Mouse (Mus musculus) ES-E14 (cell line): ENCODE measurements around the gene Hspe1. TPM values are rescaled to one million over a fixed set of nuclear protein-coding genes. Genes with fewer than 3 reads are reported as not detected.

Source experiments
- DNase-seq: peaks from one replicate; pipeline ENCODE4 v3.0.0-alpha.2; 2013; ENCODE audit warnings: low read depth, low spot score
- H3K27ac ChIP-seq: 2 replicates; pipeline ENCODE4 v1.5.1; 2012; ENCODE audit warnings: low read depth, mild to moderate bottlenecking, low read length, moderate library complexity, mixed read lengths; ENCODE audit not compliant: poor library complexity, insufficient read depth, severe bottlenecking
- H3K36me3 ChIP-seq: 2 replicates; pipeline ENCODE4 v1.6.1; 2012; ENCODE audit warnings: mild to moderate bottlenecking, low read length, moderate library complexity, mixed read lengths; ENCODE audit not compliant: control insufficient read depth, poor library complexity, insufficient read depth, severe bottlenecking
- H3K4me1 ChIP-seq, 2 experiments: fragments of 150-350 bp in 1 of 2; sonication (generic) in 1 of 2; 2 replicates each; pipeline ENCODE4 v1.6.1; 2012; ENCODE audit warnings: low read length in 2 of 2, mild to moderate bottlenecking in 1 of 2, mixed read lengths in 1 of 2; ENCODE audit not compliant: control insufficient read depth in 2 of 2, insufficient read depth in 2 of 2, poor library complexity in 1 of 2
- H3K4me3 ChIP-seq, 2 experiments: fragments of 150-350 bp in 1 of 2; sonication (generic) in 1 of 2; 2 replicates each; pipeline ENCODE4 v1.5.1; 2012; ENCODE audit warnings: low read length in 2 of 2, low read depth in 1 of 2, mild to moderate bottlenecking in 1 of 2, mixed read lengths in 1 of 2; ENCODE audit not compliant: insufficient read depth in 1 of 2, poor library complexity in 1 of 2, severe bottlenecking in 1 of 2
- H3K9ac ChIP-seq: 2 replicates; pipeline ENCODE4 v1.6.1; 2012; ENCODE audit warnings: low read depth, mild to moderate bottlenecking, low read length, mixed read lengths; ENCODE audit not compliant: poor library complexity, insufficient read depth, severe bottlenecking
- H3K9me3 ChIP-seq: fragments of 150-350 bp; sonication (generic); 2 replicates; pipeline ENCODE4 v1.6.1; 2012; ENCODE audit warnings: low read depth, mild to moderate bottlenecking, low read length; ENCODE audit not compliant: control insufficient read depth, insufficient read depth
- CHD2 ChIP-seq: IDR thresholded peaks from 2 replicates; pipeline ENCODE4 v1.6.1; 2014; ENCODE audit warnings: mild to moderate bottlenecking, low read depth, low read length, inconsistent platforms
- HCFC1 ChIP-seq: IDR thresholded peaks from 2 replicates; pipeline ENCODE4 v1.6.1; 2012; ENCODE audit warnings: low read length, inconsistent platforms, borderline replicate concordance; ENCODE audit not compliant: insufficient read depth
- MAFK ChIP-seq: IDR thresholded peaks from 2 replicates; pipeline ENCODE4 v1.6.1; 2014; ENCODE audit warnings: mild to moderate bottlenecking, low read depth, low read length, inconsistent platforms; ENCODE audit not compliant: insufficient read depth
- ZC3H11A ChIP-seq: IDR thresholded peaks from 2 replicates; pipeline ENCODE4 v1.6.1; 2012; ENCODE audit warnings: low read depth, mild to moderate bottlenecking, inconsistent platforms, low read length, borderline replicate concordance
- ZNF384 ChIP-seq: IDR thresholded peaks from 2 replicates; pipeline ENCODE4 v1.6.1; 2012; ENCODE audit warnings: low read depth, low read length, inconsistent platforms
- in situ Hi-C, 2 experiments: fragments of 600-800 bp; cut with MboI; formaldehyde crosslinking; loops; one replicate each; pipeline ENCODE4 v1.15.1; 2025; ENCODE audit warnings: low sequenced_read_pairs in 2 of 2, inconsistent platforms in 1 of 2; ENCODE audit not compliant: unreplicated experiment in 2 of 2
- total RNA-seq: library from RNA; depleted of rRNA; stranded (reverse); fragments of 300-350 nt; gene quantifications from 2 replicates; pipeline ENCODE4 v1.2.3, GENCODE M21; 2012

The Hspe1 gene
- total RNA-seq, 1 experiment = 697 TPM

DNA sequence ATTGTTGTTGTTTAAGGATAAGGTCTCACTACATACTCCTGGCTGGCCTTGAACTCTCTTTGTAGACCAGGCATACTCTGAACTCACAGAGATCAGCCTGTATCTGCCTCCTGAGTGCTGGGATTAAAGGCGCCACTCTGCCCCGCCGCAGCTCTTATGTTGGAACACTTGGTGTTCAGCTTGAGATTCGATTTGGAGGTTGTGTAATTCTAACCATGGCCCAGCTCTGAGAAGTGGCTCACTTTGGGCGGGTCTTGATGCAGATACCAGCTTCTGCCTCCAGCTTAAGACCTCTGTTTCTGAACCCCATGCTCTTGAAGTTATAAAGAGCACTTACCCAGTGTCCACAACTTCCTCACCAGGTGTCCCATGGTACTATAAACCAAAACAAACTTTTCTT lies 41.8 kb downstream of the Hspe1 start:
- peaks cover 8 to 10% of the 10 kb centered on the region in 2 experiments for H3K4me1 ChIP-seq
- TF ChIP-seq ZNF384 (no peak), MAFK (no peak), ZC3H11A (no peak), HCFC1 (no peak), CHD2 (no peak)
- H3K9me3 ChIP-seq = no peaks in the 10 kb centered on the region
- H3K27ac ChIP-seq = peak overlapping the region; percentile 51
- in situ Hi-C loops = no loop called here
- H3K9ac ChIP-seq = peak overlapping the region; percentile 41; the same call in 1 of the 2 replicates
- H3K36me3 ChIP-seq = no peaks in the 10 kb centered on the region
- DNase-seq = no peak
- peak overlapping the region in 1 of 2 experiments; percentile 87; a peak in 1 of 4 replicates for H3K4me3 ChIP-seq

DNA sequence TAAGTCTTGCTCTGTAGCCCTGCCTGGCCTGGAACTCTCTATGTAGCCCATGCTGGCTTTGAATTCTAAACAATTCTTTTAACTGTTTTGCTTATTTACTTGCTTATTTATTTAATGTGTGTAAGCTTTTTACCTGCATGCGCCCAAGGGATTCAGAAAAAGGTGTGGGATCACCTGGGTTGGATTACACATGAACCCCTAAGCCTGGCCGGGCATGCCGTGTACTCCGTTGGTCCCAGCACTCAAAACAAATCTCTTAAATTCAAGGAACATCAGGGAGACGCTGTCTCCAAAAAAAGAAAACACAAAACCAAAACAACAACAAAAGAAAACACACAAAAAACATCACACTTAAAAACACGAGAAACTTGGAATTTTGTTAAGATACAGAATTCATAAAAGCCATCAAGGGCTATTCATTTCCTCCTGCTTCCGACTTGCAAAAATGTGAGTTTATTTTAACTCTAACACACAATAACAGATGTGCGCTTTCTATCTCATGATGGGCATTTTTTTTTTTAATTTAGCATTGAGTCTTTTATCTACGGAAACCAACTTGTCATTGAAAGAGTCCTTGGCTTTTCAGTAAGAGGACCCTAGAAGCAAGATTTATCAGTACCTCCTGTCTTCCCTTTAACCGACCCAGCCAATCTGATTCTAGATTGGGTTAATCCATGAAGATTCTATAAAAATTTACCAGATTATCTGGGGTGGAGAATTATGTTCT lies 42.4 kb downstream of the Hspe1 start:
- in situ Hi-C loops = no loop called here
- Histone ChIP-seq H3K4me3 (peak overlapping the region; percentile 87 to 96), H3K4me1 (peaks cover 8 to 10% of the 10 kb centered on the region in 2 experiments), H3K9ac (peak overlapping the region; percentile 69; the same call in 1 of the 2 replicates), H3K27ac (peak overlapping the region; percentile 74; the same call in 1 of the 2 replicates), H3K36me3 (no peaks in the 10 kb centered on the region), H3K9me3 (no peaks in the 10 kb centered on the region)
- TF ChIP-seq MAFK = no peak
- TF ChIP-seq CHD2 = no peak
- no peak for TF ChIP-seq ZC3H11A
- DNase-seq = no peak

DNA sequence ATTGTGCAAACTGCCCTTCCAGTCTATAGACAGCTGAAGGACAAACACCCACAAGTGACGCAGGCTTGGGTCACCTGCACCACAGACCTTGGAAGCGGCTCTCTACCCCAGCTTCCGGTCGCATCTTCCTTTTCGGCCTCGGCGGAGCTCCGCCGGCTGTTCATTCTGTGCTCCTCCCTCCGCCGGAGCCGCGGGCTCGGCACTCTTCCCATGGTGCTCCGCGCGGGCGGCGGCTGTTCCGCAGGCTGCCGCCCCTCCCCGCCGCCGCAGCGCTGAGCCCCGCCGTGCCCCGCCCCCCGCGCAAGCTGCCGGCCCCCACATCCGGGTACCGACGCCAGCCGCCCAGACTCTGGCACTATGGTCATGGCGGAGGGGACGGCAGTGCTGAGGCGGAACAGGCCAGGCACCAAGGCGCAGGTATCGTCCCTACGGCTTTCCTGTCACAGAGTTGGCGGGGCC lies 43.0 kb downstream of the Hspe1 start, which contains the start of gene Mob4:
Gene Mob4, plus strand, starts transcription at position 289 of the 459 bp plus-strand sequence.
- Histone ChIP-seq H3K36me3 (no peaks in the 10 kb centered on the region), H3K4me1 (peaks cover 8 to 10% of the 10 kb centered on the region in 2 experiments), H3K9me3 (no peaks in the 10 kb centered on the region), H3K4me3 (peak within 1 kb of the TSS; percentile 87 to 96), H3K9ac (peak within 1 kb of the TSS; percentile 98), H3K27ac (peak within 1 kb of the TSS; percentile 98)
- TF ChIP-seq CHD2 (no peak), ZNF384 (no peak), HCFC1 (peak; percentile 66; the same call in 1 of the 2 replicates), MAFK (no peak), ZC3H11A (0 out of 2 replicates have a peak, but pooled peaks have one; percentile 12)
- peak; percentile 76 for DNase-seq
- in situ Hi-C loops = no loop called here

DNA sequence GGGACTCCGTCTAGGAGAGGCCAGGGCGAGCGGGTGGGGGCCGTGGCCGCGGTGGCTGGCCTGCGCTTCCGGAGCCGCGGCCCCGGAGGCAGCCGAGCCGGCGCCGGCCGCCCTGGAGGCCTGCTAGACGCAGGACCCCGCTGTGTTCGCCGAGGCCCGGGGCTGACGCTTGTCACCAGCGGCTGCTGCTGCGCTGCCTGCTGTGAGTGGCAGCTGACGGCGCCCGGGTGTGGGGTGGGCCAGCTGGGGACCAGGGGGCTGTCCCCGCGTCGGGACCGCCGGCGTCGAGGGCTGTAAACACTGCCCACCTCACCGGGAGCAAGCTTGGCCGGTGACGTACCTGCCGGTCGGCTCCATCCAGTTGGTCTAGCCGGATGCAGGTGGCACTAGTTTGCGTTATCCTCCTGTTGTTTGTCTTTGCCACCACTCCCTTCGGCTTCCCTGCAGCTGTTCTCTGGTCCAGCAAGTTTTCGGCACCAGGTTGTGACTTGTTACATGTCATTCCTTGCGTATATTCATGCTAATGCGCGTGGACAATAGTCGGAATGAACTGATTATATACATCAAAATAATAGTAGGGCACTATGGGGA lies 43.6 kb downstream of the Hspe1 start:
- TF ChIP-seq HCFC1 = 0 out of 2 replicates have a peak, but pooled peaks have one; percentile 6
- TF ChIP-seq ZC3H11A = no peak
- DNase-seq = peak; percentile 19
- Histone ChIP-seq H3K27ac (peak overlapping the region; percentile 98), H3K9me3 (no peaks in the 10 kb centered on the region), H3K4me1 (peaks cover 8 to 10% of the 10 kb centered on the region in 2 experiments), H3K36me3 (no peaks in the 10 kb centered on the region), H3K4me3 (peak overlapping the region; percentile 87 to 96), H3K9ac (peak overlapping the region; percentile 98)
- in situ Hi-C loops = no loop called here
